31 mouse cellular contexts compared by ENCODE assay signal in genomic region chr1:92802362-92802761, GRCm38 (mm10). TPM values are rescaled to one million over a fixed set of nuclear protein-coding genes. Genes with fewer than 3 reads are reported as not detected.
DNase-seq lines count a peak whose midpoint lies in the region; ATAC-seq and TF ChIP-seq lines count a peak whose summit lies in the region.
"Had no signal": no experiment of that assay in that cellular context is flagged by ENCODE, and none has a peak within 500 bp of the region (broad histone marks: within the 10 kb centered on the region; RNA-seq: fewer than 3 reads in every experiment).

No protein-coding gene starts in this region.

- TF ChIP-seq CTCF in midbrain, postnatal 0 days (IDR thresholded peaks at IDR 0.05) = no peak

- no peaks in the 10 kb centered on the region for H3K9me3 ChIP-seq in midbrain, embryonic 11.5 days (ENCODE audit: control insufficient read depth, low read length)
- H3K9me3 ChIP-seq in midbrain, postnatal 0 days (ENCODE audit: low read length) = no peaks in the 10 kb centered on the region
- H3K9me3 ChIP-seq: embryonic facial prominence, embryonic 12.5 days; G1E; heart, embryonic 13.5 days; hindbrain, embryonic 10.5 days; hindbrain, embryonic 15.5 days; limb, embryonic 13.5 days; midbrain, embryonic 10.5 days; neural tube, embryonic 15.5 days had no signal

- WGBS in midbrain, embryonic 11.5 days = 94% methylated on average over 1 of the region's 1 CpGs
- 100% methylated on average over 1 of the region's 1 CpGs for WGBS in midbrain, postnatal 0 days

- no peaks in the 10 kb centered on the region for H3K36me3 ChIP-seq in midbrain, embryonic 11.5 days (ENCODE audit: control insufficient read depth, insufficient read depth, low read length)
- no peaks in the 10 kb centered on the region for H3K36me3 ChIP-seq in midbrain, postnatal 0 days (ENCODE audit: insufficient read depth, low read length)
- H3K36me3 ChIP-seq: embryonic facial prominence, embryonic 12.5 days; G1E; heart, embryonic 13.5 days; hindbrain, embryonic 10.5 days; hindbrain, embryonic 15.5 days; limb, embryonic 13.5 days; midbrain, embryonic 10.5 days; neural tube, embryonic 15.5 days had no signal

- ATAC-seq in midbrain, embryonic 11.5 days (ENCODE audit: low FRiP score) = no peak
- ATAC-seq in midbrain, postnatal 0 days (ENCODE audit: low FRiP score) = no peak
- ATAC-seq: forebrain, embryonic 14.5 days; inflammation-experienced regulatory T-cells, adult 6 months had no signal

- no peak overlapping the region for H3K9ac ChIP-seq in midbrain, embryonic 11.5 days (ENCODE audit: low read length)
- no peak overlapping the region for H3K9ac ChIP-seq in midbrain, postnatal 0 days (replicated peaks; ENCODE audit: low read length, poor library complexity, severe bottlenecking)
- H3K9ac ChIP-seq: embryonic facial prominence, embryonic 12.5 days; heart, embryonic 13.5 days; hindbrain, embryonic 15.5 days; limb, embryonic 13.5 days; neural tube, embryonic 15.5 days had no signal

- H3K4me3 ChIP-seq in midbrain, embryonic 11.5 days (ENCODE audit: low read depth, low read length) = no peak overlapping the region
- H3K4me3 ChIP-seq in midbrain, postnatal 0 days (ENCODE audit: low read depth, low read length) = no peak overlapping the region
- H3K4me3 ChIP-seq: embryonic facial prominence, embryonic 12.5 days; heart, adult 2 months; heart, embryonic 13.5 days; hindbrain, embryonic 10.5 days; hindbrain, embryonic 15.5 days; limb, embryonic 13.5 days; midbrain, embryonic 10.5 days; neural tube, embryonic 15.5 days had no signal

- H3K4me2 ChIP-seq in midbrain, embryonic 11.5 days = no peak overlapping the region
- no peak overlapping the region for H3K4me2 ChIP-seq in midbrain, postnatal 0 days (ENCODE audit: low read depth, low read length, poor library complexity, severe bottlenecking)
- H3K4me2 ChIP-seq: embryonic facial prominence, embryonic 12.5 days; heart, embryonic 13.5 days; hindbrain, embryonic 15.5 days; limb, embryonic 13.5 days; liver, embryonic 11.5 days; neural tube, embryonic 15.5 days had no signal

- peak; percentile 24 for DNase-seq in adrenal gland, postnatal 14 days
- DNase-seq in adrenal gland, postnatal 4 days (ENCODE audit: low spot score in 2 of 2) = no peak
- peak; percentile 37 for DNase-seq in midbrain, embryonic 11.5 days (ENCODE audit: low spot score, missing footprints)
- no peak for DNase-seq in midbrain, postnatal 0 days (ENCODE audit: low spot score)
- peak; percentile 34 for DNase-seq in adipocyte (ENCODE audit: low spot score)
- DNase-seq in natural killer cell, adult 2 months (ENCODE audit: low spot score in 2 of 2) = peak; percentile 36 to 47
- no peak for DNase-seq in retina, postnatal 1 day
- no peak for DNase-seq in spleen, postnatal 36 days (ENCODE audit: low spot score in 2 of 2)
- DNase-seq: B cell, adult 2 months; cerebellum, adult 9-10 months; cerebellum, postnatal 36 days; embryo, embryonic 11 days; gastrocnemius, postnatal 25 days; heart, adult 2 months; heart, postnatal 10 days; kidney, adult 2 months; kidney, postnatal 36 days; spleen, adult 18-20 months; thymus, adult 2 months; thymus, postnatal 36 days had no signal

- H3K27ac ChIP-seq in midbrain, embryonic 11.5 days (ENCODE audit: low read depth, low read length) = no peak overlapping the region
- no peak overlapping the region for H3K27ac ChIP-seq in midbrain, postnatal 0 days (ENCODE audit: low read depth, low read length)
- H3K27ac ChIP-seq: embryonic facial prominence, embryonic 12.5 days; heart, adult 2 months; heart, embryonic 13.5 days; hindbrain, embryonic 10.5 days; hindbrain, embryonic 15.5 days; limb, embryonic 13.5 days; midbrain, embryonic 10.5 days; neural tube, embryonic 15.5 days had no signal

- H3K27me3 ChIP-seq in midbrain, embryonic 11.5 days (ENCODE audit: control insufficient read depth, insufficient read depth, low read length) = no peaks in the 10 kb centered on the region
- H3K27me3 ChIP-seq in midbrain, postnatal 0 days (ENCODE audit: insufficient read depth, low read length) = no peaks in the 10 kb centered on the region
- H3K27me3 ChIP-seq: embryonic facial prominence, embryonic 12.5 days; hindbrain, embryonic 15.5 days; limb, embryonic 13.5 days; neural tube, embryonic 15.5 days had no signal

- no peaks in the 10 kb centered on the region for H3K4me1 ChIP-seq in midbrain, embryonic 11.5 days (ENCODE audit: control insufficient read depth, insufficient read depth, low read length)
- H3K4me1 ChIP-seq in midbrain, postnatal 0 days (ENCODE audit: insufficient read depth, low read length) = no peaks in the 10 kb centered on the region
- H3K4me1 ChIP-seq: embryonic facial prominence, embryonic 12.5 days; heart, embryonic 13.5 days; hindbrain, embryonic 15.5 days; limb, embryonic 13.5 days; midbrain, embryonic 10.5 days; neural tube, embryonic 15.5 days had no signal

RNA-seq across cellular contexts. Expression of gene Gpc1, which starts 29.1 kb away (rescaled TPM):
- 41.9 and 43.2 TPM in 2 replicates for total RNA-seq in adrenal gland, postnatal 14 days (2021)
- total RNA-seq in adrenal gland, postnatal 4 days (2021) = 10 to 100 TPM; 71.4 to 73.2 TPM
- 32.1 and 41.8 TPM in 2 replicates for polyA plus RNA-seq in midbrain, embryonic 11.5 days (2014; fragmentation: Nextera tagmentation; extraction: Ambion mirVana)
- 151 and 208 TPM in 2 replicates for total RNA-seq in midbrain, postnatal 0 days (2014; rRNA removed)
- 51.8 and 53.3 TPM in 2 replicates for polyA plus RNA-seq in midbrain, postnatal 0 days (2015; fragmentation: Nextera tagmentation; extraction: Ambion mirVana)
- polyA plus RNA-seq: G1E had no signal

Comparison
In these comparisons a context has a peak if more than half of its experiments do, and no peak if none do; other contexts are left out.
1. DNase-seq: peak in adrenal gland, postnatal 14 days (single experiment), midbrain, embryonic 11.5 days (single experiment), adipocyte (single experiment) and natural killer cell, adult 2 months (2 of 2); none in adrenal gland, postnatal 4 days (0 of 2), midbrain, postnatal 0 days (single experiment), retina, postnatal 1 day (single experiment) and spleen, postnatal 36 days (0 of 2).